Mouse (Mus musculus) stomach, postnatal 0 days (tissue): ENCODE results near the gene Urgcp. TPM values are rescaled to one million over a fixed set of nuclear protein-coding genes. Genes with fewer than 3 reads are reported as not detected.

Experiments
- ATAC-seq: fragments of 200-750 bp; cut with Nextera tagmentation; 2 replicates; pipeline ENCODE4 v1.8.0; 2017; ENCODE audit not compliant: low FRiP score, low TSS enrichment
- DNase-seq: peaks from one replicate; pipeline ENCODE4 v3.0.0-alpha.2; 2016; ENCODE audit warnings: low spot score
- H3K27ac ChIP-seq: fragments of 300-500 bp; sonication (generic); replicated peaks from 2 replicates; pipeline ENCODE4 v1.5.1; 2014; ENCODE audit warnings: mild to moderate bottlenecking, control low read depth
- H3K27me3 ChIP-seq: fragments of 300-500 bp; sonication (generic); 2 replicates; pipeline ENCODE4 v1.6.1; 2014; ENCODE audit warnings: low read length; ENCODE audit not compliant: control insufficient read depth, insufficient read depth
- H3K36me3 ChIP-seq: fragments of 300-500 bp; sonication (generic); 2 replicates; pipeline ENCODE4 v1.6.1; 2014; ENCODE audit warnings: low read length, mixed read lengths; ENCODE audit not compliant: control insufficient read depth, insufficient read depth
- H3K4me1 ChIP-seq: fragments of 300-500 bp; sonication (generic); replicated peaks from 2 replicates; pipeline ENCODE4 v1.6.1; 2014; ENCODE audit warnings: antibody characterized with exemption; ENCODE audit not compliant: control insufficient read depth, insufficient read depth
- H3K4me2 ChIP-seq: fragments of 300-500 bp; sonication (generic); replicated peaks from 2 replicates; pipeline ENCODE4 v1.6.1; 2014; ENCODE audit warnings: low read depth, mild to moderate bottlenecking, control low read depth, moderate library complexity
- H3K4me3 ChIP-seq: fragments of 300-500 bp; sonication (generic); 2 replicates; pipeline ENCODE4 v1.5.1; 2014; ENCODE audit warnings: low read depth, low read length, control low read depth
- H3K9ac ChIP-seq: fragments of 300-500 bp; sonication (generic); 2 replicates; pipeline ENCODE4 v1.6.1; 2014; ENCODE audit warnings: mild to moderate bottlenecking, low read length, control low read depth, mixed read lengths
- H3K9me3 ChIP-seq: fragments of 300-500 bp; sonication (generic); 2 replicates; pipeline ENCODE4 v1.6.1; 2016; ENCODE audit warnings: low read length; ENCODE audit not compliant: control insufficient read depth
- CTCF ChIP-seq: IDR thresholded peaks from 2 replicates; pipeline ENCODE4 v1.5.1; 2016; ENCODE audit warnings: antibody characterized with exemption, low read depth, mild to moderate bottlenecking, moderate library complexity
- EP300 ChIP-seq: optimal IDR thresholded peaks from 2 replicates; pipeline ENCODE3; 2016; ENCODE audit warnings: antibody characterized with exemption
- WGBS: fragments of 180-500 bp; shearing (Covaris S2); extraction: QIAGEN DNeasy Blood & Tissue Kit; methylation state at CpG from one replicate; pipeline ENCODE4 v1.1.7; 2014; 5-methylcytosine and 5-hydroxymethylcytosine counted together
- polyA plus RNA-seq: library from polyadenylated mRNA; unstranded; fragments of >200 nt; fragmentation: Nextera tagmentation; extraction: Ambion mirVana; gene quantifications from 2 replicates; pipeline ENCODE4 v1.2.1, GENCODE M21; 2015

The Urgcp gene
- polyA plus RNA-seq, 1 experiment from 2014 or later = 14.1 TPM

- Histone ChIP-seq H3K4me2 (no peak overlapping the region), H3K4me1 (no peaks in the 10 kb centered on the region), H3K27ac (no peak overlapping the region), H3K9me3 (no peaks in the 10 kb centered on the region), H3K27me3 (no peaks in the 10 kb centered on the region), H3K4me3 (no peak overlapping the region), H3K9ac (no peak overlapping the region), H3K36me3 (peaks cover 36% of the 10 kb centered on the region)
- TF ChIP-seq EP300 (no peak), CTCF (no peak)
- WGBS = 69% methylated on average over 11 of the region's 11 CpGs
- no peak for ATAC-seq
- peak; percentile 11 for DNase-seq
Measured at GRCm38 (mm10) chr11:5797371-5797770, 35.2 kb upstream of the Urgcp start.

- DNase-seq = peak; percentile 12
- TF ChIP-seq CTCF = no peak
- TF ChIP-seq EP300 = no peak
- 85% methylated on average over 13 of the region's 15 CpGs for WGBS
- Histone ChIP-seq H3K36me3 (peaks cover 40% of the 10 kb centered on the region), H3K27me3 (no peaks in the 10 kb centered on the region), H3K9ac (no peak overlapping the region), H3K27ac (no peak overlapping the region), H3K9me3 (no peaks in the 10 kb centered on the region), H3K4me3 (no peak overlapping the region), H3K4me1 (no peaks in the 10 kb centered on the region), H3K4me2 (no peak overlapping the region)
- ATAC-seq = no peak
Measured at GRCm38 (mm10) chr11:5796939-5797338, 34.8 kb upstream of the Urgcp start.

GRCm38 (mm10) chr11:5795706-5796105 is 33.5 kb upstream of the Urgcp start:
- Histone ChIP-seq H3K27me3 (no peaks in the 10 kb centered on the region), H3K9ac (no peak overlapping the region), H3K9me3 (no peaks in the 10 kb centered on the region), H3K4me3 (no peak overlapping the region), H3K36me3 (peaks cover 47% of the 10 kb centered on the region), H3K4me1 (no peaks in the 10 kb centered on the region), H3K4me2 (no peak overlapping the region), H3K27ac (no peak overlapping the region)
- ATAC-seq (no peak), DNase-seq (no peak)
- TF ChIP-seq EP300 = no peak
- TF ChIP-seq CTCF = no peak
- 89% methylated on average over 7 of the region's 7 CpGs for WGBS

GRCm38 (mm10) chr11:5795290-5795689 is 33.1 kb upstream of the Urgcp start:
- no peak for ATAC-seq

GRCm38 (mm10) chr11:5790431-5790830 is 28.3 kb upstream of the Urgcp start:
- peaks cover 17% of the 10 kb centered on the region; the same call in 1 of the 2 replicates for H3K36me3 ChIP-seq
- H3K27ac ChIP-seq = no peak overlapping the region
- ATAC-seq (no peak), DNase-seq (no peak)
- H3K9me3 ChIP-seq = no peaks in the 10 kb centered on the region
- H3K27me3 ChIP-seq = no peaks in the 10 kb centered on the region
- no peak for TF ChIP-seq EP300
- no peak for TF ChIP-seq CTCF
- H3K4me3 ChIP-seq = no peak overlapping the region
- WGBS = 82% methylated on average over 1 of the region's 1 CpGs
- H3K4me1 ChIP-seq = peaks cover 5% of the 10 kb centered on the region; the same call in 1 of the 2 replicates
- H3K9ac ChIP-seq = no peak overlapping the region
- H3K4me2 ChIP-seq = no peak overlapping the region

More at GRCm38 (mm10) chr11:5795290-5795689, 33.1 kb upstream of the Urgcp start:
- no peaks in the 10 kb centered on the region for H3K9me3 ChIP-seq
- DNase-seq = no peak
- no peak overlapping the region for H3K4me3 ChIP-seq
- 86% methylated on average over 9 of the region's 9 CpGs for WGBS
- TF ChIP-seq CTCF (no peak), EP300 (no peak)
- H3K36me3 ChIP-seq = peaks cover 47% of the 10 kb centered on the region
- H3K27ac ChIP-seq = no peak overlapping the region
- no peaks in the 10 kb centered on the region for H3K27me3 ChIP-seq
- H3K4me1 ChIP-seq = no peaks in the 10 kb centered on the region
- no peak overlapping the region for H3K9ac ChIP-seq
- no peak overlapping the region for H3K4me2 ChIP-seq

- Histone ChIP-seq H3K36me3 (peaks cover 13% of the 10 kb centered on the region; the same call in 1 of the 2 replicates), H3K4me2 (peak overlapping the region; percentile 85), H3K9ac (0 out of 2 replicates have a peak overlapping the region, but pooled peaks have one; percentile 86), H3K9me3 (no peaks in the 10 kb centered on the region), H3K27me3 (no peaks in the 10 kb centered on the region), H3K4me3 (peak overlapping the region; percentile 90; the same call in 1 of the 2 replicates), H3K27ac (peak overlapping the region; percentile 97), H3K4me1 (peaks cover 5% of the 10 kb centered on the region; the same call in 1 of the 2 replicates)
- no peak for TF ChIP-seq CTCF
- TF ChIP-seq EP300 = no peak
- DNase-seq (peak; percentile 12), ATAC-seq (no peak)
- 74% methylated on average over 3 of the region's 3 CpGs for WGBS
Measured at GRCm38 (mm10) chr11:5789754-5790333, 27.7 kb upstream of the Urgcp start.
